Mouse (Mus musculus) embryo, embryonic 11.5 days (tissue): ENCODE measurements around the gene 2310033P09Rik.

Experiments used
- DNase-seq: peaks from one replicate; pipeline ENCODE4 v3.0.0-alpha.2; 2012; ENCODE audit warnings: low read depth, low spot score

Gene 2310033P09Rik

DNA sequence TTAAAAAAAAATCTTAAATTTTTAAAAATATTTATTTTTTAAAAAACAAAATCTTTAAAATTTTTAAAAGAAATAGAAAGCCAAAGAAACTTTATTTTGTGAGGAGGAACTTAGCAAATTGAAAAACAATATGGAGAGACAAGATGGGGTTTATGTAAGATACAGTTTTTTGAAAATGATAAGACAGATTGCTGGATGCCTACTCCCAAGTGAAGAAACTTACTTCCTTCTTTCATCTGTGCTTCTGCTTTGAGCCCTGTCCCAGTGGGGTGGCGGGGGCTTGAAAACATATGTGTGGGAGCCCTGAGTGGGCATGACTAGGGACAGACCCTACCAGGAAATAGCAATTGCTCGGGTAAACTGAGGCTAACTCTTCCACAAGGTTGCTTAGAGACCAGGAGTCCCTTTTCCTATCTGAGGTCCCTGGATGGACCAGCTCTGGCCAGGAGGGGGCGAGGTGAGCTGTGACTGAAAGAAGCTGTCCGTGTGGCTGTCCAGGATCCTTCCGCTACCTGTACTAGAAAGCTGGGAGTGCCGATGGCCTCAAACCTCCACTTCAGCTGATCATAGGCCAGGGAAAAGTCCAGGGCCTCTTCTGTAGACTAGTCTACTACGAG lies 22.1 kb downstream of the 2310033P09Rik start:
- DNase-seq, result no peak

DNA sequence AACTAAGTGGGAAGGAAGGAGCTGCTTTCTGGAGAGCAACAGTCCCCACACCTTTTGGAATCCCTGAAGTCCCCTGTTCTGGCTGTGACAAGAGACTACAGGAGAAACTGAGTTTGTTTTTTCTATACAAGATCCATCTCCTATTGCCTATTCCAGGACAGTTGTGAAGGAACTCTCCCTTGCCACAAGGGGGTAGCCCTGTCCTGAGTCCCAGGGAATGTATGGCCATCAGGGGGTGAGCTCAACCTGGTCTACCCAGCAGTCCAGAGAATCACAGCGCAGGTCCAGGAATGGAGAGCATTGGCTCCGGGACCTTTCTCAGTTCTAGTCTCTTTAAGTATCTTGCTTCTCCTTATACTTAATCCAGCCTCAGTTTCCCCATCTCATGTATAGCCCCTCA lies 24.7 kb downstream of the 2310033P09Rik start:
- no peak for DNase-seq

DNA sequence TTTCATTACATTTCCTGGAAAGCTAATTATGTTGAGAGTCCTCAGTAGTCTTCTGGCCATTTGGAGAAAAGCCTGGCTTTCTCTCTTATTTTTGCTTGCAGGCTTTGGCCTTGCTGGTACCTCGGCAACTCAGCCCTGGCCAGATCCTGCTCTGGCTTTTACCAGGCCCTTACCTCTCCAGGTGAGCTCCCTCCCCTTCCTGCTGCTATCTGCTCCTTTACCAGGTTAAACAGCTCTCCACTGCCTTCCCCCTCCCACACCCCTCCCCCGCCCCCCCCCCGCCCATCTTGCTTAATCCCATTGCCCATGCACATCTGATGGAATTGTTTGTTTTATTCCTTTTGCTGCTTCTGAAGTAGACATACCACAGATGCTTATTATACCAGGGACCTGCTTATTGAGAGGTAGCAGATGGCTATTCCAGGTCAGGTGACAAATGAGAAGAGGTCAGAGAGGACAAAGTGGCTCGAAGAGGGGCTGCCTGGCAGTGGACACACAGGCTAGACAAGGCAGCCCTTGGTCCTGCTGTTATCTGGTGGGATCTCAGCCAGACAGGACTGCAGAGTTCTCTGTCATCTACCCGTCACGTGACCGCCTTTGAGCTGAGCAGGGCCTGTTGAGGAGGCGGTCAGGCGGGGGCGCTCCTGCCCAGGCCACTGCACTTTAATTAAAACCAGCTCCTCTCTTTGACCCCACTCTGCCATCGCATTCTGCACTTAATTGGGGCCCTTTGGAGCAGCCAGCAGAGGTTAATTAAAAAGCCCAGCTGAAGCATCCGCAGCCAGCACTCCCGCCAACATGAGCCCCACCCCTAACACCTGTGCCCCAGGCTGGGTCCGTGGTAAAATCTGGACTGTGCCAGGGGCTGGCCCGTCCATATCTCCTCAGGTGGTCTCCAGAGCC lies 30.7 kb downstream of the 2310033P09Rik start:
- DNase-seq, result no peak

- no peak for DNase-seq
These were observed 31.3 kb downstream of the 2310033P09Rik start for GRCm38 (mm10) chr11:59239428-59239785.

GRCm38 (mm10) chr11:59239796-59240195 lies 31.7 kb downstream of the 2310033P09Rik start:
- no peak for DNase-seq

GRCm38 (mm10) chr11:59241841-59242240 lies 33.7 kb downstream of the 2310033P09Rik start:
- DNase-seq, result no peak

DNA sequence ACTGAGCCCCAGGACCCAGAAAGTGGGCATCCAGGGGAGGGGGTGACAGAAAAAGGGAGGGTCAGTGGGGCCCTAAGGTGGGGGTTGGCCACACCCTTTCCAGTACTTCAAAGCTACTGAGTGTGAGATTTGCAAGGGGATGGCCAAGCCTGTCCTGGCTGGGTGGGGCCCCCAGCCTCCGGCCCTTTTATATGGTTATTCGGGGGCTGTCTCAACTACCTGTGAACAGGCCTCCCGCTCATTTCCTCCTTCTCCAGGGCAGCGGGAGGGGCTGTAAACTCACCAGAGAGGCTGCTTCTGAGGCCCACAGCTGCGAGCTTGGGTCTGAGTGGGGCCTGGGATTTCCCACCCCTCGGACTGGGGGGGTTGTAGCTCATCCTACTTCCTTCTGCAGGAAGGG lies 35.7 kb downstream of the 2310033P09Rik start:
- DNase-seq, result no peak

DNA sequence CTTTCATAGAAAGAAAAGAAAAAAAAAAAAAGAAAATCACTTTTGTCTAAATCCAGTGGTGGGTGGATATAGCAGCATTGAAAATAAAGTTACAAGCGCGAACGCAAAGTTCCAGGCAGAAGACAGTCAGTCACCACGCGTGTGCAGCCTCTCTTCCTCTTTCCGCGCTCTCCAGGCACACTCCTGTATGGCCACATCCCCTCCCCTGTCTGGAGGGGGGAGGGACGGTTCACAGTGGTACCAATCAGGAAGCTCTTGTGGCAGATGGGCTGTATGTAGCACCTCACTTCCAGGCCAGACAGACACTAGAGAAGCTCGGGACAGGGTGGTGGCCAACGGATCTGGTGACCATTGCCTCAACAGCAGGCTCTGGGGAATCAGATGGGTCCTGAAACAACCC lies 40.0 kb downstream of the 2310033P09Rik start:
- DNase-seq, result no peak

DNA sequence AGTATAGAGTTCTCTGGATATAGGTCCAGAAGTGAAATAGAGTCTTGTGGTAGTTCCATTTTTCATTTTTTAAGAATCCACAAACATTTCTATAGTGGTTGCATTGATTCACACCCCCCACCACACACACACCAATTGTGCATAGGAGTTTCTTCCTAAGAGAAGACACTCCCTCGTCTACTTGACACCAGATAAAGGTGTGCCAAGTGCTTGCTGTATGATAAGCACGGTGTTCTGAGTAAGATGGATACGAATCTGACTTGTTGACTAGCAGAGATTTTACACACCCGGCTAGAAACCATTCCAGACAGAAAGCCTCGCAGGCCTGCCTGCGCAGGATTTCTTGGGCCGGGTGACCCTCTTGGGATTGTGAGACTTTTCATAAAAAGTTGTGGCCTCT lies 51.5 kb downstream of the 2310033P09Rik start:
- DNase-seq, result no peak
